11 mouse cellular contexts compared by ENCODE assay signal in the genomic region with DNA sequence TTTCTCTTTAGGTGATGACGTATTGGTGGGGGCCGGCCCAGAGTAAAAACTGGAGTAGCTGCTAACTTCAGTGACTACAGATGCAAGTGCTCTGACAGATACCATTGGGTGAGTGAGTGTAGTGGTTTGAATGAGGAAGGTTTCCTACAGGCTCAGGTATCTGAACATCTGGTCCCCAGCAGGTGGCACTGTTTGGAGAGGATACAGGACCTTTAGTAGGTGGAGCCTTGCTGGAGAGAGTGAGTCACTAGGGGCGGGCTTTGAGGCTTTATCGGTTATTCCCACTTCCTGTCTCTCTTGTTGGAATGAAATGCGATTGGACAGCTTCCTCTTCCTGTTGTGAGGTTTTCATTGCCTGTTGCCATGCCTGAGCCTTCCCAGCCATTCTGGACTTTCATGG.
A peak's percentile ranks its signal among the peaks of the same experiment; 100 is the strongest.
DNase-seq lines count a peak whose midpoint lies in the region; ATAC-seq and TF ChIP-seq lines count a peak whose summit lies in the region.
"Had no signal": no experiment of that assay in that cellular context is flagged by ENCODE, and none has a peak within 500 bp of the region (broad histone marks: within the 10 kb centered on the region; RNA-seq: fewer than 3 reads in every experiment).

No protein-coding gene starts in this region.

- no peaks in the 10 kb centered on the region for H3K36me3 ChIP-seq in liver, adult 2 months (ENCODE audit: control insufficient read depth, insufficient read depth, low read length)
- H3K36me3 ChIP-seq in liver, embryonic 12.5 days, result no peaks in the 10 kb centered on the region
- no peaks in the 10 kb centered on the region for H3K36me3 ChIP-seq in forebrain, embryonic 16.5 days (ENCODE audit: control insufficient read depth, insufficient read depth)
- no peaks in the 10 kb centered on the region for H3K36me3 ChIP-seq in thymus, adult 2 months (ENCODE audit: control insufficient read depth, insufficient read depth, low read length)
- H3K36me3 ChIP-seq: limb, embryonic 12.5 days; midbrain, embryonic 12.5 days had no signal

- no peak for ATAC-seq in liver, embryonic 12.5 days
- no peak for ATAC-seq in forebrain, embryonic 16.5 days
- ATAC-seq: CD4-positive, CD25-positive, alpha-beta regulatory T cell, adult 4 months had no signal

- peak; percentile 11 for DNase-seq in gastrocnemius, postnatal 10 days
- DNase-seq in gastrocnemius, adult 18-20 months (ENCODE audit: low spot score), result no peak
- peak; percentile 18 for DNase-seq in liver, adult 2 months (ENCODE audit: extremely low read depth, low read depth, low spot score)
- DNase-seq in NIH3T3 (ENCODE audit: low read depth), result peak; percentile 5
- DNase-seq in kidney, postnatal 4 days, result peak; percentile 50 to 57
- no peak for DNase-seq in thymus, adult 2 months

- no peaks in the 10 kb centered on the region for H3K9me3 ChIP-seq in liver, embryonic 12.5 days (replicated peaks)
- H3K9me3 ChIP-seq in forebrain, embryonic 16.5 days (ENCODE audit: control insufficient read depth, low read length), result no peaks in the 10 kb centered on the region
- H3K9me3 ChIP-seq: limb, embryonic 12.5 days; midbrain, embryonic 12.5 days had no signal

- no peak overlapping the region for H3K9ac ChIP-seq in liver, adult 2 months (ENCODE audit: low read depth, low read length)
- H3K9ac ChIP-seq in liver, embryonic 12.5 days, result no peak overlapping the region
- H3K9ac ChIP-seq in forebrain, embryonic 16.5 days (replicated peaks; ENCODE audit: low read depth, low read length), result no peak overlapping the region
- H3K9ac ChIP-seq: limb, embryonic 12.5 days; midbrain, embryonic 12.5 days had no signal

- H3K4me2 ChIP-seq in liver, embryonic 12.5 days, result no peak overlapping the region
- no peak overlapping the region for H3K4me2 ChIP-seq in forebrain, embryonic 16.5 days (ENCODE audit: low read length)
- H3K4me2 ChIP-seq: limb, embryonic 12.5 days; midbrain, embryonic 12.5 days had no signal

- TF ChIP-seq CTCF in liver, adult 2 months (IDR thresholded peaks at IDR 0.05; ENCODE audit: low read depth, low read length), result 0 out of 2 replicates have a peak, but pooled peaks have one; percentile 15
- no peak for TF ChIP-seq CTCF in thymus, adult 2 months (IDR thresholded peaks at IDR 0.05; ENCODE audit: borderline replicate concordance, control insufficient read depth, extremely low read depth, insufficient read depth, low read length, poor library complexity)

- no peaks in the 10 kb centered on the region for H3K27me3 ChIP-seq in liver, adult 2 months (ENCODE audit: control insufficient read depth, insufficient read depth, low read length)
- no peaks in the 10 kb centered on the region for H3K27me3 ChIP-seq in liver, embryonic 12.5 days (replicated peaks)
- no peaks in the 10 kb centered on the region for H3K27me3 ChIP-seq in forebrain, embryonic 16.5 days (replicated peaks; ENCODE audit: control insufficient read depth, insufficient read depth, low read length)
- H3K27me3 ChIP-seq in thymus, adult 2 months (ENCODE audit: control insufficient read depth, insufficient read depth, low read length), result no peaks in the 10 kb centered on the region
- H3K27me3 ChIP-seq: midbrain, embryonic 12.5 days had no signal

- H3K79me2 ChIP-seq in liver, adult 2 months (ENCODE audit: control insufficient read depth, insufficient read depth, low read length), result no peaks in the 10 kb centered on the region

- no peaks in the 10 kb centered on the region for H3K4me1 ChIP-seq in liver, adult 2 months (ENCODE audit: control insufficient read depth, insufficient read depth, low read length)
- no peaks in the 10 kb centered on the region for H3K4me1 ChIP-seq in liver, embryonic 12.5 days
- no peaks in the 10 kb centered on the region for H3K4me1 ChIP-seq in forebrain, embryonic 16.5 days (replicated peaks; ENCODE audit: control insufficient read depth, insufficient read depth, low read length)
- no peaks in the 10 kb centered on the region for H3K4me1 ChIP-seq in thymus, adult 2 months (replicated peaks; ENCODE audit: control insufficient read depth, insufficient read depth, low read length)
- H3K4me1 ChIP-seq: limb, embryonic 12.5 days; midbrain, embryonic 12.5 days had no signal

- no peak for TF ChIP-seq POLR2A in liver, adult 2 months (IDR thresholded peaks at IDR 0.05; ENCODE audit: extremely low read depth, insufficient read depth, low read length)
- no peak for TF ChIP-seq POLR2A in thymus, adult 2 months (IDR thresholded peaks at IDR 0.05; ENCODE audit: control insufficient read depth, extremely low read depth, insufficient read depth, low read length, poor library complexity)

- 66% methylated on average over 5 of the region's 5 CpGs for WGBS in liver, adult 2 months
- 46% methylated on average over 5 of the region's 5 CpGs for WGBS in liver, embryonic 12.5 days (ENCODE audit: insufficient replicate concordance)
- 85% methylated on average over 5 of the region's 5 CpGs for WGBS in forebrain, embryonic 16.5 days
- 59% methylated on average over 5 of the region's 5 CpGs for WGBS in thymus, adult 2 months

- H3K27ac ChIP-seq in liver, adult 2 months (replicated peaks; ENCODE audit: insufficient read depth, low read depth, low read length), result no peak overlapping the region
- H3K27ac ChIP-seq in liver, embryonic 12.5 days, result no peak overlapping the region
- H3K27ac ChIP-seq in forebrain, embryonic 16.5 days (ENCODE audit: low read length), result no peak overlapping the region
- H3K27ac ChIP-seq in thymus, adult 2 months (ENCODE audit: control insufficient read depth, insufficient read depth, low read length), result no peak overlapping the region
- H3K27ac ChIP-seq: limb, embryonic 12.5 days; midbrain, embryonic 12.5 days had no signal

- H3K4me3 ChIP-seq in liver, adult 2 months (ENCODE audit: insufficient read depth, low read depth, low read length), result no peak overlapping the region
- H3K4me3 ChIP-seq in liver, embryonic 12.5 days, result no peak overlapping the region
- H3K4me3 ChIP-seq in forebrain, embryonic 16.5 days (replicated peaks; ENCODE audit: low read length), result no peak overlapping the region
- H3K4me3 ChIP-seq in thymus, adult 2 months (ENCODE audit: control insufficient read depth, insufficient read depth, low read length), result no peak overlapping the region
- H3K4me3 ChIP-seq: limb, embryonic 12.5 days; midbrain, embryonic 12.5 days had no signal

Comparison
In these comparisons a context has a peak if more than half of its experiments do, and no peak if none do; other contexts are left out.
1. DNase-seq: peak in gastrocnemius, postnatal 10 days (single experiment), liver, adult 2 months (single experiment), NIH3T3 (single experiment) and kidney, postnatal 4 days (2 of 2); none in gastrocnemius, adult 18-20 months (single experiment) and thymus, adult 2 months (single experiment).